In genomic region chr2:91458673-91459391, GRCm38 (mm10) we compare ENCODE assay signal across 8 mouse cellular contexts. TPM values are rescaled to one million over a fixed set of nuclear protein-coding genes. Genes with fewer than 3 reads are reported as not detected.
DNase-seq lines count a peak whose midpoint lies in the region; ATAC-seq and TF ChIP-seq lines count a peak whose summit lies in the region.

No protein-coding gene starts in this region.

- H3K4me3 ChIP-seq in forebrain, embryonic 16.5 days (replicated peaks; ENCODE audit: low read length), result peak overlapping the region; percentile 53
- H3K4me3 ChIP-seq in intestine, embryonic 16.5 days (ENCODE audit: low read length), result peak overlapping the region; percentile 79
- H3K4me3 ChIP-seq in liver, embryonic 13.5 days (replicated peaks), result peak overlapping the region; percentile 65
- peak overlapping the region; percentile 73 for H3K4me3 ChIP-seq in myocyte

- peaks cover 37% of the 10 kb centered on the region for H3K4me1 ChIP-seq in forebrain, embryonic 16.5 days (replicated peaks; ENCODE audit: control insufficient read depth, insufficient read depth, low read length)
- peaks cover 35% of the 10 kb centered on the region for H3K4me1 ChIP-seq in intestine, embryonic 16.5 days (ENCODE audit: control insufficient read depth, insufficient read depth, low read length)
- H3K4me1 ChIP-seq in liver, embryonic 13.5 days (replicated peaks), result peaks cover 54% of the 10 kb centered on the region

- TF ChIP-seq POLR2A in myocyte (IDR thresholded peaks at IDR 0.05; ENCODE audit: insufficient read length, low read depth), result no peak

- peak; percentile 11; the same call in 1 of the 2 replicates for ATAC-seq in forebrain, embryonic 16.5 days
- ATAC-seq in intestine, embryonic 16.5 days, result peak; percentile 34
- no peak; the same call in 1 of the 2 replicates for ATAC-seq in liver, embryonic 13.5 days (ENCODE audit: low read depth)

- under 1% methylated on average over 32 of the region's 32 CpGs for WGBS in forebrain, embryonic 16.5 days
- under 1% methylated on average over 32 of the region's 32 CpGs for WGBS in intestine, embryonic 16.5 days
- under 1% methylated on average over 32 of the region's 32 CpGs for WGBS in liver, embryonic 13.5 days (ENCODE audit: insufficient replicate concordance)

- peak overlapping the region; percentile 83 for H3K4me2 ChIP-seq in forebrain, embryonic 16.5 days (ENCODE audit: low read length)
- H3K4me2 ChIP-seq in intestine, embryonic 16.5 days (ENCODE audit: low read depth, low read length), result peak overlapping the region; percentile 82
- H3K4me2 ChIP-seq in liver, embryonic 13.5 days, result peak overlapping the region; percentile 79
- peak overlapping the region; percentile 93 for H3K4me2 ChIP-seq in myocyte (ENCODE audit: low read depth)

- no peaks in the 10 kb centered on the region for H3K9me3 ChIP-seq in forebrain, embryonic 16.5 days (ENCODE audit: control insufficient read depth, low read length)
- H3K9me3 ChIP-seq in intestine, embryonic 16.5 days (ENCODE audit: control insufficient read depth, low read length), result no peaks in the 10 kb centered on the region
- 0 out of 2 replicates have a peak, but pooled peaks cover 4% of the 10 kb centered on the region for H3K9me3 ChIP-seq in liver, embryonic 13.5 days (replicated peaks)

- H3K27ac ChIP-seq in forebrain, embryonic 16.5 days (ENCODE audit: low read length), result peak overlapping the region; percentile 20
- peak overlapping the region; percentile 93 for H3K27ac ChIP-seq in intestine, embryonic 16.5 days (ENCODE audit: low read length)
- peak overlapping the region; percentile 34 for H3K27ac ChIP-seq in liver, embryonic 13.5 days

- peak overlapping the region; percentile 71 for H3K9ac ChIP-seq in forebrain, embryonic 16.5 days (replicated peaks; ENCODE audit: low read depth, low read length)
- peak overlapping the region; percentile 90 for H3K9ac ChIP-seq in intestine, embryonic 16.5 days (ENCODE audit: low read depth, low read length)
- peak overlapping the region; percentile 68 for H3K9ac ChIP-seq in liver, embryonic 13.5 days

- H3K79me2 ChIP-seq in myocyte (ENCODE audit: control insufficient read depth, insufficient read depth), result peaks cover 34% of the 10 kb centered on the region

- no peaks in the 10 kb centered on the region for H3K36me3 ChIP-seq in forebrain, embryonic 16.5 days (ENCODE audit: control insufficient read depth, insufficient read depth)
- no peaks in the 10 kb centered on the region; the same call in 1 of the 2 replicates for H3K36me3 ChIP-seq in intestine, embryonic 16.5 days (ENCODE audit: control insufficient read depth, insufficient read depth, low read length)
- H3K36me3 ChIP-seq in liver, embryonic 13.5 days, result no peaks in the 10 kb centered on the region
- no peaks in the 10 kb centered on the region for H3K36me3 ChIP-seq in myocyte (ENCODE audit: control insufficient read depth, insufficient read depth)

- peak overlapping the region; percentile 61 for H3ac ChIP-seq in myocyte (ENCODE audit: control insufficient read depth, insufficient read length)

- peak; percentile 25 for DNase-seq in gastrocnemius, adult 18-20 months (ENCODE audit: low spot score)
- DNase-seq in gastrocnemius, postnatal 25 days, result no peak
- peak; percentile 50 for DNase-seq in ZHBTc4 (ENCODE audit: low read depth, low spot score)
- DNase-seq in liver, embryonic 13.5 days, result no peak
- no peak for DNase-seq in thymus, postnatal 10 days (ENCODE audit: low spot score in 2 of 2)

- no peaks in the 10 kb centered on the region for H3K27me3 ChIP-seq in forebrain, embryonic 16.5 days (replicated peaks; ENCODE audit: control insufficient read depth, insufficient read depth, low read length)
- no peaks in the 10 kb centered on the region for H3K27me3 ChIP-seq in intestine, embryonic 16.5 days (replicated peaks; ENCODE audit: control insufficient read depth, insufficient read depth, low read length)
- H3K27me3 ChIP-seq in liver, embryonic 13.5 days, result peaks cover 87% of the 10 kb centered on the region
- H3K27me3 ChIP-seq in myocyte (ENCODE audit: control insufficient read depth, insufficient read depth, insufficient read length), result no peaks in the 10 kb centered on the region

TF ChIP-seq in myocyte, 11 proteins besides CTCF, POLR2A, EP300 and RAD21:
- no peak for TF ChIP-seq TCF3 (IDR thresholded peaks at IDR 0.05; ENCODE audit: insufficient read length, low read depth)
- TF ChIP-seq POLR2AphosphoS2 (IDR thresholded peaks at IDR 0.05; ENCODE audit: insufficient read length, low read depth), result no peak
- no peak for TF ChIP-seq USF1 (IDR thresholded peaks at IDR 0.05; ENCODE audit: low read depth)
- no peak for TF ChIP-seq E2F4 (IDR thresholded peaks at IDR 0.05; ENCODE audit: insufficient read depth)
- no peak for TF ChIP-seq MAX (IDR thresholded peaks at IDR 0.05; ENCODE audit: low read depth)
- TF ChIP-seq MYOD1 (IDR thresholded peaks at IDR 0.05; ENCODE audit: control insufficient read depth in 1 of 3, insufficient read length in 2 of 3, low read depth in 2 of 3), result no peak
- no peak for TF ChIP-seq SRF (IDR thresholded peaks at IDR 0.05; ENCODE audit: control insufficient read depth, insufficient read length, low read depth)
- no peak for TF ChIP-seq TCF12 (IDR thresholded peaks at IDR 0.05; ENCODE audit: insufficient read depth, poor library complexity, severe bottlenecking)
- no peak for TF ChIP-seq CEBPB (IDR thresholded peaks at IDR 0.05; ENCODE audit: insufficient read depth, poor library complexity, severe bottlenecking)
- no peak for TF ChIP-seq MYOG (IDR thresholded peaks at IDR 0.05; ENCODE audit: control insufficient read depth in 1 of 3, insufficient read depth in 1 of 3, insufficient read length in 2 of 3, low read depth in 2 of 3)
- no peak for TF ChIP-seq REST (IDR thresholded peaks at IDR 0.05; ENCODE audit: insufficient read depth, insufficient read length)

RNA-seq across cellular contexts. Expression of gene Lrp4, which starts 1.5 kb away (rescaled TPM):
- total RNA-seq in gastrocnemius, adult 18-20 months (2021), result 1 to 10 TPM; 8.8 to 9.6 TPM
- 10 to 100 TPM in 1 of 2 experiments, 1 to 10 TPM in 1; 8.9 to 12.1 TPM for total RNA-seq in gastrocnemius, postnatal 25 days (2021)
- polyA plus RNA-seq in forebrain, embryonic 16.5 days (2015; fragmentation: Nextera tagmentation; extraction: Ambion mirVana), result 4.5 and 5.9 TPM in 2 replicates
- 8.2 and 8.3 TPM in 2 replicates for polyA plus RNA-seq in intestine, embryonic 16.5 days (2015; fragmentation: Nextera tagmentation; extraction: Ambion mirVana)
- 0.93 and 1.1 TPM in 2 replicates for polyA plus RNA-seq in liver, embryonic 13.5 days (2015; fragmentation: Nextera tagmentation; extraction: Ambion mirVana)
- polyA plus RNA-seq in myocyte (2012; fragmentation: generic; extraction: Trizol), result 20.1 TPM

RNA-seq across cellular contexts. Expression of gene 1110051M20Rik, which starts 14.3 kb away (rescaled TPM):
- total RNA-seq in gastrocnemius, adult 18-20 months (2021), result 10 to 100 TPM; 14.4 to 21.7 TPM
- total RNA-seq in gastrocnemius, postnatal 25 days (2021), result 10 to 100 TPM; 12.6 to 13.6 TPM
- polyA plus RNA-seq in forebrain, embryonic 16.5 days (2015; fragmentation: Nextera tagmentation; extraction: Ambion mirVana), result 163 and 187 TPM in 2 replicates
- polyA plus RNA-seq in intestine, embryonic 16.5 days (2015; fragmentation: Nextera tagmentation; extraction: Ambion mirVana), result 34.6 and 36.0 TPM in 2 replicates
- polyA plus RNA-seq in liver, embryonic 13.5 days (2015; fragmentation: Nextera tagmentation; extraction: Ambion mirVana), result 7.5 and 7.7 TPM in 2 replicates
- polyA plus RNA-seq in myocyte (2012; fragmentation: generic; extraction: Trizol), result 45.5 TPM

Comparison
In these comparisons a context has a peak if more than half of its experiments do, and no peak if none do; other contexts are left out.
1. DNase-seq: peak in gastrocnemius, adult 18-20 months (single experiment) and ZHBTc4 (single experiment); none in gastrocnemius, postnatal 25 days (single experiment), liver, embryonic 13.5 days (single experiment) and thymus, postnatal 10 days (0 of 2).
2. H3K27ac ChIP-seq: peak in every context shown above with its lines; median percentile 93 in intestine, embryonic 16.5 days; 34 in liver, embryonic 13.5 days; 20 in forebrain, embryonic 16.5 days.
3. Peak in every context shown above with its lines, with median percentiles within 50 percentile points of each other: H3K4me2 ChIP-seq, H3K4me3 ChIP-seq and H3K9ac ChIP-seq.